Mouse (Mus musculus) forebrain, embryonic 11.5 days (tissue): ENCODE measurements around the gene Tyr. TPM values are rescaled to one million over a fixed set of nuclear protein-coding genes. Genes with fewer than 3 reads are reported as not detected.

Source experiments
- polyA plus RNA-seq: library from polyadenylated mRNA; unstranded; fragments of >200 nt; fragmentation: Nextera tagmentation; extraction: Ambion mirVana; gene quantifications from 2 replicates; pipeline ENCODE4 v1.2.1, GENCODE M21; 2014

The Tyr gene
- polyA plus RNA-seq, 1 experiment from 2014 or later, result 0.56 TPM

Other genes with a start within 250 kb of the Tyr start
- gene Nox4, start 247.4 kb downstream of the Tyr start, polyA plus RNA-seq, result 3.2 and 3.4 TPM in 2 replicates
- 0.12 and 0.27 TPM in 2 replicates for gene Grm5, start 90.7 kb upstream of the Tyr start, polyA plus RNA-seq